Mouse (Mus musculus) forebrain, embryonic 11.5 days (tissue): Measurements from ENCODE around the gene Ggct. TPM values are rescaled to one million over a fixed set of nuclear protein-coding genes. Genes with fewer than 3 reads are reported as not detected.
A peak's percentile ranks its signal among the peaks of the same experiment; 100 is the strongest.

Source experiments
- ATAC-seq: fragments of 200-750 bp; cut with Nextera tagmentation; replicated peaks from 2 replicates; pipeline ENCODE4 v1.8.0; 2017; ENCODE audit warnings: moderate TSS enrichment; ENCODE audit not compliant: low FRiP score
- DNase-seq: peaks from one replicate; pipeline ENCODE4 v3.0.0-alpha.2; 2017; ENCODE audit warnings: low spot score
- H3K27ac ChIP-seq: fragments of 300-500 bp; sonication (generic); 2 replicates; pipeline ENCODE4 v1.5.1; 2014; ENCODE audit warnings: low read depth, low read length
- H3K27me3 ChIP-seq: fragments of 300-500 bp; sonication (generic); 2 replicates; pipeline ENCODE4 v1.6.1; 2014; ENCODE audit warnings: mild to moderate bottlenecking, low read length, mixed read lengths; ENCODE audit not compliant: control insufficient read depth, insufficient read depth
- H3K36me3 ChIP-seq: fragments of 300-500 bp; sonication (generic); 2 replicates; pipeline ENCODE4 v1.6.1; 2014; ENCODE audit warnings: mild to moderate bottlenecking, low read length, moderate library complexity, mixed read lengths; ENCODE audit not compliant: control insufficient read depth, insufficient read depth
- H3K4me1 ChIP-seq: fragments of 300-500 bp; sonication (generic); replicated peaks from 2 replicates; pipeline ENCODE4 v1.6.1; 2014; ENCODE audit warnings: low read length, mixed read lengths; ENCODE audit not compliant: control insufficient read depth, insufficient read depth
- H3K4me2 ChIP-seq: fragments of 300-500 bp; sonication (generic); 2 replicates; pipeline ENCODE4 v1.6.1; 2014; ENCODE audit warnings: low read depth, mild to moderate bottlenecking, low read length, moderate library complexity, mixed read lengths; ENCODE audit not compliant: severe bottlenecking
- H3K4me3 ChIP-seq: fragments of 300-500 bp; sonication (generic); 2 replicates; pipeline ENCODE4 v1.5.1; 2014; ENCODE audit warnings: low read depth, low read length
- H3K9ac ChIP-seq: fragments of 300-500 bp; sonication (generic); 2 replicates; pipeline ENCODE4 v1.6.1; 2014; ENCODE audit warnings: low read length
- H3K9me3 ChIP-seq: fragments of 300-500 bp; sonication (generic); 2 replicates; pipeline ENCODE4 v1.6.1; 2016; ENCODE audit warnings: low read length, mixed read lengths; ENCODE audit not compliant: control insufficient read depth
- WGBS: fragments of 180-500 bp; shearing (Covaris S2); extraction: QIAGEN DNeasy Blood & Tissue Kit; methylation state at CpG from one replicate; pipeline ENCODE4 v1.1.7; 2014; 5-methylcytosine and 5-hydroxymethylcytosine counted together
- polyA plus RNA-seq: library from polyadenylated mRNA; unstranded; fragments of >200 nt; fragmentation: Nextera tagmentation; extraction: Ambion mirVana; gene quantifications from 2 replicates; pipeline ENCODE4 v1.2.1, GENCODE M21; 2014

Gene Ggct
- polyA plus RNA-seq, 1 experiment from 2014 or later, result 8.6 TPM

GRCm38 (mm10) chr6:54983526-54984050 is 9.2 kb downstream of the Ggct start:
- Histone ChIP-seq H3K4me3 (no peak overlapping the region), H3K4me1 (no peaks in the 10 kb centered on the region), H3K9me3 (no peaks in the 10 kb centered on the region), H3K27ac (no peak overlapping the region), H3K27me3 (no peaks in the 10 kb centered on the region), H3K36me3 (no peaks in the 10 kb centered on the region), H3K9ac (no peak overlapping the region), H3K4me2 (no peak overlapping the region)
- 89% methylated on average over 4 of the region's 4 CpGs for WGBS
- DNase-seq, result no peak
- ATAC-seq, result no peak

GRCm38 (mm10) chr6:54979426-54979825 is 13.3 kb downstream of the Ggct start:
- H3K4me2 ChIP-seq, result no peak overlapping the region
- no peaks in the 10 kb centered on the region for H3K4me1 ChIP-seq
- H3K9ac ChIP-seq, result no peak overlapping the region
- H3K4me3 ChIP-seq, result no peak overlapping the region
- ATAC-seq, result no peak
- H3K36me3 ChIP-seq, result no peaks in the 10 kb centered on the region
- H3K27ac ChIP-seq, result no peak overlapping the region
- no peaks in the 10 kb centered on the region for H3K27me3 ChIP-seq
- DNase-seq, result no peak
- no peaks in the 10 kb centered on the region for H3K9me3 ChIP-seq
- 96% methylated on average over 6 of the region's 6 CpGs for WGBS

GRCm38 (mm10) chr6:54975616-54976015 is 17.1 kb downstream of the Ggct start:
- 71% methylated on average over 1 of the region's 1 CpGs for WGBS
- DNase-seq (no peak), ATAC-seq (no peak)
- H3K27ac ChIP-seq, result no peak overlapping the region
- H3K4me3 ChIP-seq, result no peak overlapping the region
- H3K9ac ChIP-seq, result no peak overlapping the region
- no peaks in the 10 kb centered on the region for H3K36me3 ChIP-seq
- H3K27me3 ChIP-seq, result peaks cover 9% of the 10 kb centered on the region; the same call in 1 of the 2 replicates
- no peak overlapping the region for H3K4me2 ChIP-seq
- no peaks in the 10 kb centered on the region for H3K9me3 ChIP-seq
- no peaks in the 10 kb centered on the region; the same call in 1 of the 2 replicates for H3K4me1 ChIP-seq

- Histone ChIP-seq H3K4me2 (no peak overlapping the region), H3K4me1 (no peaks in the 10 kb centered on the region; the same call in 1 of the 2 replicates), H3K27me3 (peaks cover 9% of the 10 kb centered on the region; the same call in 1 of the 2 replicates), H3K4me3 (no peak overlapping the region), H3K36me3 (no peaks in the 10 kb centered on the region), H3K9ac (no peak overlapping the region), H3K27ac (no peak overlapping the region), H3K9me3 (no peaks in the 10 kb centered on the region)
- DNase-seq (no peak), ATAC-seq (peak; percentile 30; the same call in 1 of the 2 replicates)
- 63% methylated on average over 5 of the region's 5 CpGs for WGBS
Observed at GRCm38 (mm10) chr6:54974501-54974900, 18.2 kb downstream of the Ggct start.

GRCm38 (mm10) chr6:54972929-54973211 is 19.9 kb downstream of the Ggct start:
- Histone ChIP-seq H3K4me3 (peak overlapping the region; percentile 51), H3K4me1 (no peaks in the 10 kb centered on the region; the same call in 1 of the 2 replicates), H3K27ac (no peak overlapping the region), H3K9me3 (no peaks in the 10 kb centered on the region), H3K4me2 (peak overlapping the region; percentile 88), H3K36me3 (no peaks in the 10 kb centered on the region), H3K9ac (no peak overlapping the region), H3K27me3 (peaks cover 9% of the 10 kb centered on the region; the same call in 1 of the 2 replicates)
- DNase-seq, result no peak
- ATAC-seq, result no peak
- 14% methylated on average over 5 of the region's 5 CpGs for WGBS

GRCm38 (mm10) chr6:54972111-54972928 is 20.4 kb downstream of the Ggct start, which contains the start of gene Nod1:
Gene Nod1 (minus strand): TSS chr6:54972612.
- Histone ChIP-seq H3K27ac (no peak within 1 kb of the TSS), H3K9me3 (no peaks in the 10 kb centered on the region), H3K4me2 (peak within 1 kb of the TSS; percentile 88), H3K9ac (peak within 1 kb of the TSS; percentile 61), H3K4me1 (no peaks in the 10 kb centered on the region; the same call in 1 of the 2 replicates), H3K36me3 (no peaks in the 10 kb centered on the region), H3K27me3 (peaks cover 9% of the 10 kb centered on the region; the same call in 1 of the 2 replicates), H3K4me3 (peak within 1 kb of the TSS; percentile 51)
- ATAC-seq (peak; percentile 72), DNase-seq (peak; percentile 78)
- 1% methylated on average over 53 of the region's 53 CpGs for WGBS

- no peaks in the 10 kb centered on the region for H3K9me3 ChIP-seq
- no peaks in the 10 kb centered on the region; the same call in 1 of the 2 replicates for H3K4me1 ChIP-seq
- H3K9ac ChIP-seq, result peak overlapping the region; percentile 61
- no peak overlapping the region for H3K27ac ChIP-seq
- H3K4me2 ChIP-seq, result peak overlapping the region; percentile 88
- peak overlapping the region; percentile 51 for H3K4me3 ChIP-seq
- H3K27me3 ChIP-seq, result peaks cover 9% of the 10 kb centered on the region; the same call in 1 of the 2 replicates
- WGBS, result 16% methylated on average over 8 of the region's 8 CpGs
- H3K36me3 ChIP-seq, result no peaks in the 10 kb centered on the region
- no peak for ATAC-seq
- DNase-seq, result no peak
Observed at GRCm38 (mm10) chr6:54971731-54972110, 21.0 kb downstream of the Ggct start.

GRCm38 (mm10) chr6:54970506-54970905 is 22.2 kb downstream of the Ggct start:
- ATAC-seq, result no peak
- H3K27me3 ChIP-seq, result peaks cover 9% of the 10 kb centered on the region; the same call in 1 of the 2 replicates

More at GRCm38 (mm10) chr6:54970506-54970905, 22.2 kb downstream of the Ggct start:
- Histone ChIP-seq H3K9me3 (no peaks in the 10 kb centered on the region), H3K4me1 (no peaks in the 10 kb centered on the region; the same call in 1 of the 2 replicates), H3K4me3 (no peak overlapping the region), H3K36me3 (no peaks in the 10 kb centered on the region), H3K9ac (no peak overlapping the region), H3K27ac (no peak overlapping the region), H3K4me2 (no peak overlapping the region)
- no peak for DNase-seq
- 86% methylated on average over 9 of the region's 9 CpGs for WGBS
